ENCODE assay signal across 12 mouse cellular contexts in the genomic region with DNA sequence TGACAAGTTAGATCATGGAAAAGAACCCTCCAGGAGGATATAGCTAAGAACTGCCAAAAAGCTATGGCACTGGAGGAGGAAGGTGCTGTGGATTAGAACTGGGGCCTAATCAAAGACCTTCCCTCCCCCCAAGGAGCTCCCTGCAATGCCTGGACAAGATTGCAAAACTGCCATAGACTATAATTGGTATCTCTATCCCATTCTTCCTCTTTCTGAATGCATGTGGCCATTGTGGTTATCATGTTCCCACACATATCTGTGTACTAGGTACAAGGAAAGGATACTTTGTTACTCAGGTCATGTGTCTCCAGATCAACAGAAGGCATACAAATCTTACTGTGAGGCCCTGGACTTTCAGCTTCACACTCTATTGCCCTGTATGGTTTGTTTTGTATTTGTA.
"Had no signal": no experiment of that assay in that cellular context is flagged by ENCODE, and none has a peak within 500 bp of the region (broad histone marks: within the 10 kb centered on the region; RNA-seq: fewer than 3 reads in every experiment).

No protein-coding gene starts in this region.

- H3K4me3 ChIP-seq: left cerebral cortex, adult 2 months; limb, embryonic 15.5 days; liver, embryonic 12.5 days; megakaryocyte, embryonic 14.5 days; midbrain, embryonic 15.5 days had no signal

- H3K4me1 ChIP-seq: limb, embryonic 15.5 days; liver, embryonic 12.5 days; midbrain, embryonic 15.5 days had no signal

- H3K27ac ChIP-seq: left cerebral cortex, adult 2 months; limb, embryonic 15.5 days; liver, embryonic 12.5 days; midbrain, embryonic 15.5 days had no signal

- DNase-seq: kidney, adult 8-10 months; kidney, postnatal 25 days; lung, embryonic 14.5 days; lung, postnatal 10 days; right cerebral cortex, adult 18-20 months; thymus, postnatal 36 days had no signal

- ATAC-seq: intestine, postnatal 0 days; liver, embryonic 12.5 days; midbrain, embryonic 15.5 days had no signal
